Mouse (Mus musculus): ENCODE results near the gene Bax.

DNA sequence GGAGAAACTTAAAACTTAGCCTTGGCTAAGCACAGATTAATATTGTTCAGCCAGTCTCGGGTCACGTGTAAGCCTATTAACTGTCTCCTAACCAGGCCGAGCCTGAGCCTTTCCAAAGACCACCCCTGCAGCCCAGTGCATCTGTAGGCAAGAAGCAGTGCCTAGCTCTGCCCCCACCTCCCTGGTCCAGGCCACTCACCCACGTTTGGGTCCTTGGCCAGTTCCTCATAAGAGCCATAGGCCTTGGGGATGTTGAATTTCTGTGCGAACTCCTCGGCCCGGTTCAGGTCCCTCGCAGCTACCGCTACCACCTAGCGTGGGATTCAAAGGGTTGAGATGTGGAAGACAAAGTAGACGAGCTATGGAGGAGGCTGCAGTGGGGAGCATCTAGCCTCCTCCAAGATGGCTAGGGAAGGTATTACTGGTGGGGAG lies 21.2 kb upstream of the Bax start:
- TF ChIP-seq CTCF (IDR thresholded peaks at IDR 0.05; ENCODE audit: insufficient read depth, low read depth, low read length) (no peak), POLR2A (IDR thresholded peaks at IDR 0.05; ENCODE audit: insufficient read depth, low read depth, low read length) (no peak)

Data from olfactory bulb, adult 2 months (tissue).